23 mouse cellular contexts compared by ENCODE assay signal in the genomic region with DNA sequence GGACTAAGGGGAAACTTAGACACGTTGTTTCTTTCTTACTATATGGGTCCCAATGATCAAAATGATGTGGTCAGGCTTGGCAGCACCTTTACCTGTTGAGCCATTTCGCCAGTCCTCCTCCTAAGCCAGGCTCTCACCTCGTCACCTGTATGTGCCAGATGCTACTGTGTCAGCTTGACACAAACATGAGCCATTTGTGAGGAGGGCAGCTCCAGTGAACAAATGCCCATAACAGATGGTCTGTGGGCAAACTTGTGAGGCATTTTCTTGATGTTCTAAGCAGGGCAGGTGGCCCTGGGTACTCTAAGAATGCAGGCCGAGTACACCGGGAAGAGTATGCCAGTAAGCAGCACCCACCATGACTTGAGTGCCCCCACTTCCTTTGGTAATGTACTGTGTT. TPM values are rescaled to one million over a fixed set of nuclear protein-coding genes. Genes with fewer than 3 reads are reported as not detected.
DNase-seq lines count a peak whose midpoint lies in the region; ATAC-seq and TF ChIP-seq lines count a peak whose summit lies in the region.
"Had no signal": no experiment of that assay in that cellular context is flagged by ENCODE, and none has a peak within 500 bp of the region (broad histone marks: within the 10 kb centered on the region; RNA-seq: fewer than 3 reads in every experiment).

No protein-coding gene starts in this region.

- 73% methylated on average over 5 of the region's 5 CpGs for WGBS in forebrain, embryonic 13.5 days
- WGBS in forebrain, embryonic 11.5 days: 92% methylated on average over 5 of the region's 5 CpGs
- WGBS in hindbrain, postnatal 0 days: 78% methylated on average over 5 of the region's 5 CpGs
- WGBS in hindbrain, embryonic 13.5 days: 88% methylated on average over 5 of the region's 5 CpGs
- 91% methylated on average over 5 of the region's 5 CpGs for WGBS in neural tube, embryonic 15.5 days

- no peak overlapping the region for H3K9ac ChIP-seq in forebrain, embryonic 13.5 days
- no peak overlapping the region for H3K9ac ChIP-seq in forebrain, embryonic 11.5 days (ENCODE audit: low read length)
- H3K9ac ChIP-seq in hindbrain, postnatal 0 days (replicated peaks; ENCODE audit: low read length): no peak overlapping the region
- no peak overlapping the region for H3K9ac ChIP-seq in hindbrain, embryonic 13.5 days
- no peak overlapping the region for H3K9ac ChIP-seq in neural tube, embryonic 15.5 days (replicated peaks)
- H3K9ac ChIP-seq: heart, embryonic 13.5 days; midbrain, embryonic 13.5 days; neural tube, embryonic 13.5 days had no signal

- intact Hi-C loops in gastrocnemius, postnatal 36 days (cut with DNase I): no loop called here

- ATAC-seq in forebrain, embryonic 13.5 days: peak; percentile 30
- no peak for ATAC-seq in forebrain, embryonic 11.5 days (replicated peaks; ENCODE audit: low FRiP score)
- ATAC-seq in hindbrain, postnatal 0 days: 0 out of 2 replicates have a peak, but pooled peaks have one; percentile 27
- no peak for ATAC-seq in hindbrain, embryonic 13.5 days (ENCODE audit: low FRiP score)
- no peak for ATAC-seq in neural tube, embryonic 15.5 days (ENCODE audit: low FRiP score)
- ATAC-seq: intestine, embryonic 16.5 days; midbrain, embryonic 13.5 days had no signal

- H3K27me3 ChIP-seq in forebrain, embryonic 13.5 days: no peaks in the 10 kb centered on the region
- no peaks in the 10 kb centered on the region for H3K27me3 ChIP-seq in forebrain, embryonic 11.5 days (ENCODE audit: control insufficient read depth, insufficient read depth, low read length)
- no peaks in the 10 kb centered on the region for H3K27me3 ChIP-seq in hindbrain, postnatal 0 days (ENCODE audit: insufficient read depth, low read length)
- H3K27me3 ChIP-seq in hindbrain, embryonic 13.5 days: no peaks in the 10 kb centered on the region
- H3K27me3 ChIP-seq in neural tube, embryonic 15.5 days (replicated peaks): no peaks in the 10 kb centered on the region
- H3K27me3 ChIP-seq: heart, embryonic 13.5 days; midbrain, embryonic 13.5 days; neural tube, embryonic 13.5 days had no signal

- H3K36me3 ChIP-seq in forebrain, embryonic 13.5 days (ENCODE audit: poor library complexity, severe bottlenecking): no peaks in the 10 kb centered on the region
- H3K36me3 ChIP-seq in forebrain, embryonic 11.5 days (ENCODE audit: control insufficient read depth, insufficient read depth, low read length): no peaks in the 10 kb centered on the region
- H3K36me3 ChIP-seq in hindbrain, postnatal 0 days (ENCODE audit: insufficient read depth, low read length): no peaks in the 10 kb centered on the region
- no peaks in the 10 kb centered on the region for H3K36me3 ChIP-seq in hindbrain, embryonic 13.5 days
- no peaks in the 10 kb centered on the region for H3K36me3 ChIP-seq in neural tube, embryonic 15.5 days
- H3K36me3 ChIP-seq: heart, embryonic 13.5 days; midbrain, embryonic 13.5 days; neural tube, embryonic 13.5 days had no signal

- H3K9me3 ChIP-seq in forebrain, embryonic 13.5 days (replicated peaks): no peaks in the 10 kb centered on the region
- no peaks in the 10 kb centered on the region for H3K9me3 ChIP-seq in forebrain, embryonic 11.5 days (ENCODE audit: control insufficient read depth, low read length)
- H3K9me3 ChIP-seq in hindbrain, postnatal 0 days (ENCODE audit: low read length): no peaks in the 10 kb centered on the region
- H3K9me3 ChIP-seq in hindbrain, embryonic 13.5 days: no peaks in the 10 kb centered on the region
- no peaks in the 10 kb centered on the region for H3K9me3 ChIP-seq in neural tube, embryonic 15.5 days (replicated peaks)
- H3K9me3 ChIP-seq: heart, embryonic 13.5 days; midbrain, embryonic 13.5 days; neural tube, embryonic 13.5 days had no signal

- no peak overlapping the region for H3K27ac ChIP-seq in forebrain, embryonic 13.5 days
- H3K27ac ChIP-seq in forebrain, embryonic 11.5 days (ENCODE audit: low read depth, low read length): no peak overlapping the region
- H3K27ac ChIP-seq in hindbrain, postnatal 0 days: no peak overlapping the region
- H3K27ac ChIP-seq in hindbrain, embryonic 13.5 days: no peak overlapping the region
- no peak overlapping the region for H3K27ac ChIP-seq in neural tube, embryonic 15.5 days (replicated peaks)
- H3K27ac ChIP-seq: gastrocnemius, adult 2 months; heart, embryonic 13.5 days; midbrain, embryonic 13.5 days; neural tube, embryonic 13.5 days had no signal

- peaks cover 17% of the 10 kb centered on the region; the same call in 1 of the 2 replicates for H3K4me1 ChIP-seq in forebrain, embryonic 13.5 days
- no peaks in the 10 kb centered on the region for H3K4me1 ChIP-seq in forebrain, embryonic 11.5 days (replicated peaks; ENCODE audit: control insufficient read depth, insufficient read depth, low read length)
- no peaks in the 10 kb centered on the region for H3K4me1 ChIP-seq in hindbrain, postnatal 0 days (ENCODE audit: insufficient read depth, low read length)
- H3K4me1 ChIP-seq in hindbrain, embryonic 13.5 days (replicated peaks): peaks cover 20% of the 10 kb centered on the region
- peaks cover 11% of the 10 kb centered on the region for H3K4me1 ChIP-seq in neural tube, embryonic 15.5 days

- H3K4me2 ChIP-seq in forebrain, embryonic 13.5 days: no peak overlapping the region
- no peak overlapping the region for H3K4me2 ChIP-seq in forebrain, embryonic 11.5 days (ENCODE audit: low read depth, low read length, severe bottlenecking)
- H3K4me2 ChIP-seq in hindbrain, postnatal 0 days (ENCODE audit: low read depth, low read length): no peak overlapping the region
- no peak overlapping the region for H3K4me2 ChIP-seq in hindbrain, embryonic 13.5 days
- H3K4me2 ChIP-seq in neural tube, embryonic 15.5 days: no peak overlapping the region
- H3K4me2 ChIP-seq: heart, embryonic 13.5 days; liver, embryonic 11.5 days; midbrain, embryonic 13.5 days; neural tube, embryonic 13.5 days had no signal

- no peak overlapping the region for H3K4me3 ChIP-seq in forebrain, embryonic 13.5 days
- H3K4me3 ChIP-seq in forebrain, embryonic 11.5 days (ENCODE audit: low read depth, low read length): no peak overlapping the region
- no peak overlapping the region for H3K4me3 ChIP-seq in hindbrain, postnatal 0 days (ENCODE audit: low read length)
- H3K4me3 ChIP-seq in hindbrain, embryonic 13.5 days: no peak overlapping the region
- H3K4me3 ChIP-seq in neural tube, embryonic 15.5 days (replicated peaks): no peak overlapping the region
- H3K4me3 ChIP-seq: erythroblast, embryonic 14.5 days; gastrocnemius, adult 2 months; heart, embryonic 13.5 days; midbrain, embryonic 13.5 days; neural tube, embryonic 13.5 days had no signal

- DNase-seq in forebrain, embryonic 11.5 days (ENCODE audit: low spot score): no peak
- no peak for DNase-seq in hindbrain, postnatal 0 days (ENCODE audit: low spot score)
- peak; percentile 79 for DNase-seq in cerebellum, adult 9-10 months
- DNase-seq in gastrocnemius, postnatal 36 days: no peak
- no peak for DNase-seq in c-Kit-positive CD71-positive TER-119-positive erythroid progenitor cells, embryonic 14.5 days (ENCODE audit: low spot score)
- DNase-seq: gastrocnemius, adult 2 months; heart, postnatal 36 days; kidney, postnatal 36 days; lung, adult 18-20 months; lung, postnatal 14 days; thymus, adult 18-20 months; thymus, postnatal 4 days had no signal

- TF ChIP-seq CTCF in hindbrain, postnatal 0 days (IDR thresholded peaks at IDR 0.05; ENCODE audit: low read depth): no peak

RNA-seq across cellular contexts. Expression of a gene that starts 20.3 kb away (rescaled TPM):
- polyA plus RNA-seq in forebrain, embryonic 13.5 days (2015; fragmentation: Nextera tagmentation; extraction: Ambion mirVana): 19.2 and 20.6 TPM in 2 replicates
- 11.5 and 11.6 TPM in 2 replicates for polyA plus RNA-seq in forebrain, embryonic 11.5 days (2014; fragmentation: Nextera tagmentation; extraction: Ambion mirVana)
- total RNA-seq in hindbrain, postnatal 0 days (2014; rRNA removed): 18.7 and 21.3 TPM in 2 replicates
- polyA plus RNA-seq in hindbrain, postnatal 0 days (2015; fragmentation: Nextera tagmentation; extraction: Ambion mirVana): 9.8 and 11.1 TPM in 2 replicates
- polyA plus RNA-seq in hindbrain, embryonic 13.5 days (2015; fragmentation: Nextera tagmentation; extraction: Ambion mirVana): 19.3 and 20.8 TPM in 2 replicates
- total RNA-seq in gastrocnemius, postnatal 36 days (2021): 1 to 10 TPM in 1 of 2 experiments, under 1 TPM in 1; 0.48 to 1.5 TPM
- polyA plus RNA-seq in neural tube, embryonic 15.5 days (2015; fragmentation: Nextera tagmentation; extraction: Ambion mirVana): 15.4 and 20.3 TPM in 2 replicates
- total RNA-seq: granulocyte monocyte progenitor cell, adult 5-6 weeks; megakaryocyte, adult 5-6 weeks had no signal
- polyA plus RNA-seq: erythroblast, embryonic 14.5 days had no signal

RNA-seq across cellular contexts. Expression of a gene that starts 21.6 kb away (rescaled TPM):
- polyA plus RNA-seq in forebrain, embryonic 13.5 days (2015; fragmentation: Nextera tagmentation; extraction: Ambion mirVana): 137 and 159 TPM in 2 replicates
- polyA plus RNA-seq in forebrain, embryonic 11.5 days (2014; fragmentation: Nextera tagmentation; extraction: Ambion mirVana): 136 and 141 TPM in 2 replicates
- 78.9 and 84.2 TPM in 2 replicates for total RNA-seq in hindbrain, postnatal 0 days (2014; rRNA removed)
- 127 and 130 TPM in 2 replicates for polyA plus RNA-seq in hindbrain, postnatal 0 days (2015; fragmentation: Nextera tagmentation; extraction: Ambion mirVana)
- polyA plus RNA-seq in hindbrain, embryonic 13.5 days (2015; fragmentation: Nextera tagmentation; extraction: Ambion mirVana): 124 and 136 TPM in 2 replicates
- 10 to 100 TPM; 46.9 to 48.8 TPM for total RNA-seq in gastrocnemius, postnatal 36 days (2021)
- 90.4 and 124 TPM in 2 replicates for polyA plus RNA-seq in neural tube, embryonic 15.5 days (2015; fragmentation: Nextera tagmentation; extraction: Ambion mirVana)
- polyA plus RNA-seq: erythroblast, embryonic 14.5 days had no signal

Comparison
In these comparisons a context has a peak if more than half of its experiments do, and no peak if none do; other contexts are left out.
1. ATAC-seq: peak in forebrain, embryonic 13.5 days (single experiment) and hindbrain, postnatal 0 days (single experiment); none in forebrain, embryonic 11.5 days (single experiment), hindbrain, embryonic 13.5 days (single experiment) and neural tube, embryonic 15.5 days (single experiment).